Mouse (Mus musculus): Measurements from ENCODE around the gene Trappc11. TPM values are rescaled to one million over a fixed set of nuclear protein-coding genes. Genes with fewer than 3 reads are reported as not detected.

Gene Trappc11
- polyA plus RNA-seq, 1 experiment from 2014 or later: 28.5 TPM

DNA sequence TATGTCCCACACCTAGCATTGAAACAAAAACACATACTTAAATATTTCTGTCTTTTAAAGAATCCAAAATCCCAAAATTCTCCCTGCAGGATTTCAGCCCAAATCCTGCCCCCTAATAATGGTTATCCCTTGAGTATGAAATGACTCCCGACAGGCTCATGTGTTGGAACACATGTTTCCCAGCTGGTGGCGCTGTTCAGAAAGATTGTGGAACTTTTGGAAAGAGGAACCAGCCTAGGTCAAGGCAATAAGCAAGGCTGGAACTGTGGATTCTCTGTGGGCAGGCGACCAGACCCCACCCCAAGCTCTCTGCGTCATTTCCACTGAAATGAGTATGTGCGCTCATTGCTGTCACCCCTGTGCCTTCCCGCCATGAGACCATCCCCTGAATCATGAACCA, 20.3 kb upstream of the Trappc11 start:
- Histone ChIP-seq H3K9ac (ENCODE audit: low read depth, low read length) (no peak overlapping the region), H3K4me2 (ENCODE audit: low read depth, low read length) (no peak overlapping the region), H3K27me3 (replicated peaks; ENCODE audit: control insufficient read depth, insufficient read depth, low read length) (no peaks in the 10 kb centered on the region), H3K27ac (replicated peaks; ENCODE audit: low read depth, low read length) (no peak overlapping the region), H3K9me3 (ENCODE audit: control insufficient read depth, low read length) (no peaks in the 10 kb centered on the region), H3K36me3 (ENCODE audit: control insufficient read depth, insufficient read depth, low read length) (peaks cover 42% of the 10 kb centered on the region), H3K4me3 (ENCODE audit: low read depth, low read length) (no peak overlapping the region), H3K4me1 (ENCODE audit: control insufficient read depth, insufficient read depth, low read length) (no peaks in the 10 kb centered on the region)
- 80% methylated on average over 6 of the region's 6 CpGs for WGBS
- ATAC-seq (ENCODE audit: low read depth) (no peak), DNase-seq (ENCODE audit: low spot score) (no peak)

DNA sequence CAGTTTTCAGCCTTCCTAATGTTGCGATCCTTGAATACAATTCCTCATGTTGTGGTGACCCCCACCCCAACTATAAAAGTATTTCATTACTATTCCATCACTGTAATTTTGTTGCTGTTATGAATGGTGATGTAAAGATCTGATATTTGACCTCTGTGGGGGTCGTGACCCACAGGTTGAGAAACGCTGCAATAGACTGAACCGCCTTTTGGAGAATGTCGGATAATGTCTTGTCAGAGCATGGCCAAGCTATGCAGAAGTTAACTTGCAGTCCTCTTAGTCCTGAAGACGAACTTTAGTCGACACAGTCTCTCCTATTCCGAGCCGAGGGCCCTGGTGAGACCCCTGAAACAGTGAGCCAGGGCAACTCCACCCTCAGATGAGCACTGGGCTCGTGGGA, 13.8 kb upstream of the Trappc11 start:
- no peaks in the 10 kb centered on the region for H3K27me3 ChIP-seq (replicated peaks; ENCODE audit: control insufficient read depth, insufficient read depth, low read length)
- no peak for DNase-seq (ENCODE audit: low spot score)
- H3K4me2 ChIP-seq (ENCODE audit: low read depth, low read length): no peak overlapping the region
- H3K27ac ChIP-seq (replicated peaks; ENCODE audit: low read depth, low read length): no peak overlapping the region
- WGBS: 98% methylated on average over 10 of the region's 10 CpGs
- H3K36me3 ChIP-seq (ENCODE audit: control insufficient read depth, insufficient read depth, low read length): peaks cover 85% of the 10 kb centered on the region
- no peak for ATAC-seq (ENCODE audit: low read depth)
- no peak overlapping the region for H3K4me3 ChIP-seq (ENCODE audit: low read depth, low read length)
- no peak overlapping the region for H3K9ac ChIP-seq (ENCODE audit: low read depth, low read length)
- H3K9me3 ChIP-seq (ENCODE audit: control insufficient read depth, low read length): no peaks in the 10 kb centered on the region
- no peaks in the 10 kb centered on the region for H3K4me1 ChIP-seq (ENCODE audit: control insufficient read depth, insufficient read depth, low read length)

DNA sequence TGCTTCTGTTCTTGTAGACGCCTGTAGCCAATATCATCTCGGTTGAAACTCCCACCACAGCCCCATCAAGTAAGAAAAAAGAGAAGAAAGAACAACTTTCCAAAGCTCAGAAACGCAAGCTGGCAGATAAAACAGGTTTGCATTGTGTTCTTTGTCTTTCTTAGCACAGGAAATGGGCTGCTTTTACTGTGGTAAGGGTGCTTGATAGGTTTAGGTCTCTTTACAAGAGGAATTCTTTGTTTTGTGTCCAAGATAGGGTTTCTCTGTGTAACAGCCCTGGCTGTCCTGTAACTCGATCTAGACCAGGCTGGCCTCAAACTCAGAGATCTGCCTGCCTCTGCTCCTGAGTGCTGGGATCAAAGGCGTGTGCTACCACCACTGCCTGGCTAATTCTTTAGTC, 10.8 kb upstream of the Trappc11 start:
- no peak overlapping the region for H3K27ac ChIP-seq (replicated peaks; ENCODE audit: low read depth, low read length)
- no peaks in the 10 kb centered on the region for H3K9me3 ChIP-seq (ENCODE audit: control insufficient read depth, low read length)
- H3K36me3 ChIP-seq (ENCODE audit: control insufficient read depth, insufficient read depth, low read length): peaks cover 69% of the 10 kb centered on the region
- 86% methylated on average over 5 of the region's 5 CpGs for WGBS
- H3K4me3 ChIP-seq (ENCODE audit: low read depth, low read length): no peak overlapping the region
- no peak for DNase-seq (ENCODE audit: low spot score)
- H3K27me3 ChIP-seq (replicated peaks; ENCODE audit: control insufficient read depth, insufficient read depth, low read length): no peaks in the 10 kb centered on the region
- no peak overlapping the region for H3K9ac ChIP-seq (ENCODE audit: low read depth, low read length)
- no peaks in the 10 kb centered on the region for H3K4me1 ChIP-seq (ENCODE audit: control insufficient read depth, insufficient read depth, low read length)
- ATAC-seq (ENCODE audit: low read depth): no peak
- no peak overlapping the region for H3K4me2 ChIP-seq (ENCODE audit: low read depth, low read length)

DNA sequence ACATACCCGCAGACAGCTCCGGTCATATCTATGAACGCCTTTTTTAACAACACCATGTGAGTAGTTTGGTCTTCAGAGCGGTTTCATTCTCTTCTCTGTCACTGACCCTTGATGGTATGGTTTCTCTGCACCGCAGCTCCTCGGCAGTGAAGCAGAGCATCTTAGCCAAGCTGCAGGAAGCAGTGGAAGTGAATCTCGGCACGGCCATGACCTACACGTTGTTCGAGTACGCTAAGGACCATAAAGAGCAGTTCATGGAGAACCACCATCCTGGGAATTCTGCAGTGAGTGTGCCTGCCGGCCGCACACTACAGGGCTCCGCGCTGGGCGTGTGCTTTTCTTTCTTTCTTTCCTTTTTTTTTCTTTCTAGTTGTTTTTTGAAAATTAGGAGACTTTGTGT, 9.5 kb upstream of the Trappc11 start:
- no peak overlapping the region for H3K27ac ChIP-seq (replicated peaks; ENCODE audit: low read depth, low read length)
- 95% methylated on average over 16 of the region's 16 CpGs for WGBS
- no peaks in the 10 kb centered on the region for H3K27me3 ChIP-seq (replicated peaks; ENCODE audit: control insufficient read depth, insufficient read depth, low read length)
- H3K4me3 ChIP-seq (ENCODE audit: low read depth, low read length): no peak overlapping the region
- DNase-seq (ENCODE audit: low spot score) (no peak), ATAC-seq (ENCODE audit: low read depth) (no peak)
- no peaks in the 10 kb centered on the region for H3K9me3 ChIP-seq (ENCODE audit: control insufficient read depth, low read length)
- no peaks in the 10 kb centered on the region for H3K4me1 ChIP-seq (ENCODE audit: control insufficient read depth, insufficient read depth, low read length)
- H3K36me3 ChIP-seq (ENCODE audit: control insufficient read depth, insufficient read depth, low read length): peaks cover 63% of the 10 kb centered on the region
- no peak overlapping the region for H3K4me2 ChIP-seq (ENCODE audit: low read depth, low read length)
- no peak overlapping the region for H3K9ac ChIP-seq (ENCODE audit: low read depth, low read length)

DNA sequence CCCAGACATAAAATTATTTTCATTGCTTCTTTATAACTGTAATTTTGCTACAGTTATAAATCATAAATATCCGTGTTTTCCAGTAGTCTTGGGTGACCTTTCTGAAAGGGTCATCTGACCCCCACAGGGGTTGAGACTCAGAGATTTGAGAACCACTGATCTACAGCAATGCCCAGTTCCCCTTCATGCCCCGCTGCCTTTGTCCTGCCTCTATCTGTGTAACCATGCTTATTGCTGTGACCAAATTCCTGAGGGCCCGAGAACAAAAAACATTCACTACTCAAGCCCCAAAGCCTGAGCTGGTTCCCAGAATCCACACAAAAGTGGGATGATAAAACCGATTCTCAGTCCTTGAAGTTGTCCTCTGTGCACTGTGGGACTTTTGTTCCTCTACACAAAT, 5.1 kb upstream of the Trappc11 start:
- DNase-seq (ENCODE audit: low spot score) (no peak), ATAC-seq (ENCODE audit: low read depth) (no peak)
- WGBS: 87% methylated on average over 4 of the region's 4 CpGs
- Histone ChIP-seq H3K9me3 (ENCODE audit: control insufficient read depth, low read length) (no peaks in the 10 kb centered on the region), H3K36me3 (ENCODE audit: control insufficient read depth, insufficient read depth, low read length) (peaks cover 32% of the 10 kb centered on the region), H3K27me3 (replicated peaks; ENCODE audit: control insufficient read depth, insufficient read depth, low read length) (no peaks in the 10 kb centered on the region), H3K9ac (ENCODE audit: low read depth, low read length) (no peak overlapping the region), H3K4me1 (ENCODE audit: control insufficient read depth, insufficient read depth, low read length) (peaks cover 9% of the 10 kb centered on the region; the same call in 1 of the 2 replicates), H3K4me2 (ENCODE audit: low read depth, low read length) (no peak overlapping the region), H3K4me3 (ENCODE audit: low read depth, low read length) (no peak overlapping the region), H3K27ac (replicated peaks; ENCODE audit: low read depth, low read length) (no peak overlapping the region)

DNA sequence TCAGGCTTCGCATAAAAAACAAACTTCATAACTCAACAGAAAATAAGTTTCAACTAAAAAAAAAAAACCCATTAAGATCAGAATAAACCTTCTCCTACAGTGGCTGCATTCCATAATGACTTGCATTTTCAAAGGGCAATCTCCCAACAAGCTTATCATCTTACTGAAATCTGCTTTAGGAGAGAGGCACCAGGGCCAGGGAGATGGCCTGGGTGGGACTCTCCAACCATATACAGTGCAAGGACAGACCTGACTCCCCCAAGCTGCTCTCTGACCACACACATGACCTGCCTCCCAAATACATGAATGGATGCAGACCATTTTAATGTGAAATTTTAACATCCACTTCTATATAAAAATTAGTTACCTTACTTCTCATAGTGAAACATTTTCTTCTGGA, 5.2 kb downstream of the Trappc11 start:
- Histone ChIP-seq H3K27me3 (replicated peaks; ENCODE audit: control insufficient read depth, insufficient read depth, low read length) (no peaks in the 10 kb centered on the region), H3K36me3 (ENCODE audit: control insufficient read depth, insufficient read depth, low read length) (peaks cover 61% of the 10 kb centered on the region), H3K4me2 (ENCODE audit: low read depth, low read length) (no peak overlapping the region), H3K27ac (replicated peaks; ENCODE audit: low read depth, low read length) (no peak overlapping the region), H3K4me3 (ENCODE audit: low read depth, low read length) (no peak overlapping the region), H3K9me3 (ENCODE audit: control insufficient read depth, low read length) (no peaks in the 10 kb centered on the region), H3K9ac (ENCODE audit: low read depth, low read length) (no peak overlapping the region), H3K4me1 (ENCODE audit: control insufficient read depth, insufficient read depth, low read length) (peaks cover 10% of the 10 kb centered on the region)
- DNase-seq (ENCODE audit: low spot score): no peak
- 98% methylated on average over 1 of the region's 1 CpGs for WGBS
- ATAC-seq (ENCODE audit: low read depth): no peak

DNA sequence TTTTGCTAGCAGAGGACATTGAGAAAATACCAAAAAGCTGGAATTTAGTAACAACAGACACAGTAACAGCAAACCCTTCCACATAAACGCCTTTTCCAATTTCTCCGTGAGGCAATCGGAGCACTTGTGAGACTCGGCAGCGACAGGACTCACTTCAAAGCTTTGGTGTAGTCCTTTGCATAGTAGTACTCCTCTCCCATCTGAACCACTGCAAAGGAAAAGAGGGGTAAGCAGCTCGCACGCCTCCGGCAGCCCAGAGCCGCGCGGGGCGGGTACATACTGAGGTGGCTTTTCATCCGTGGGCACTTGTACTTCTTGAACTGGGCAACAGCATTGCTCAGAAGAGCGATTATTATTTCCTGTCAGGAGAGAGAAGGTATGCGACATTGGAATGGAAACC, 19.7 kb downstream of the Trappc11 start:
- Histone ChIP-seq H3K9ac (ENCODE audit: low read depth, low read length) (no peak overlapping the region), H3K27ac (replicated peaks; ENCODE audit: low read depth, low read length) (no peak overlapping the region), H3K4me2 (ENCODE audit: low read depth, low read length) (no peak overlapping the region), H3K27me3 (replicated peaks; ENCODE audit: control insufficient read depth, insufficient read depth, low read length) (no peaks in the 10 kb centered on the region), H3K36me3 (ENCODE audit: control insufficient read depth, insufficient read depth, low read length) (peaks cover 86% of the 10 kb centered on the region), H3K4me3 (ENCODE audit: low read depth, low read length) (no peak overlapping the region), H3K9me3 (ENCODE audit: control insufficient read depth, low read length) (no peaks in the 10 kb centered on the region), H3K4me1 (ENCODE audit: control insufficient read depth, insufficient read depth, low read length) (no peaks in the 10 kb centered on the region)
- WGBS: 95% methylated on average over 15 of the region's 15 CpGs
- no peak for ATAC-seq (ENCODE audit: low read depth)
- no peak for DNase-seq (ENCODE audit: low spot score)

DNA sequence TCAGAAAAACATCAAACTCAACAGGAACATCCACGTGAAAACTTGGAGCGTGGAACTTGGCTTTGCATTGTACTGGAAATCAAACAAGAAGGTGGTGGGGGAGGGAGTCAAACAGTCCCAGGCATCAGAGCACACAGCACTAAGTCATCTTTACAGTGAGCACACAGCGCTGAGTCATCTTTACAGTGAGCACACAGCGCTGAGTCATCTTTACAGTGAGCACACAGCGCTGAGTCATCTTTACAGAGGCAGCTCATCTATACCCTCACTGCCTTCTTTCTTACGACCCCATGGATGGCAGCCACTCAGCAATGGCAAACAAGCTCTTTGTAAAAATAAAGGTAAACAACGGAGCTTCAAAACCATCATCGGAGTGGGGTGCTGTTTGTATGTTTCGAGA, 22.3 kb downstream of the Trappc11 start:
- Histone ChIP-seq H3K4me3 (ENCODE audit: low read depth, low read length) (no peak overlapping the region), H3K9ac (ENCODE audit: low read depth, low read length) (no peak overlapping the region), H3K36me3 (ENCODE audit: control insufficient read depth, insufficient read depth, low read length) (peaks cover 85% of the 10 kb centered on the region), H3K9me3 (ENCODE audit: control insufficient read depth, low read length) (no peaks in the 10 kb centered on the region), H3K27ac (replicated peaks; ENCODE audit: low read depth, low read length) (no peak overlapping the region), H3K4me1 (ENCODE audit: control insufficient read depth, insufficient read depth, low read length) (no peaks in the 10 kb centered on the region), H3K4me2 (ENCODE audit: low read depth, low read length) (no peak overlapping the region), H3K27me3 (replicated peaks; ENCODE audit: control insufficient read depth, insufficient read depth, low read length) (no peaks in the 10 kb centered on the region)
- 95% methylated on average over 9 of the region's 9 CpGs for WGBS
- DNase-seq (ENCODE audit: low spot score) (no peak), ATAC-seq (ENCODE audit: low read depth) (no peak)

DNA sequence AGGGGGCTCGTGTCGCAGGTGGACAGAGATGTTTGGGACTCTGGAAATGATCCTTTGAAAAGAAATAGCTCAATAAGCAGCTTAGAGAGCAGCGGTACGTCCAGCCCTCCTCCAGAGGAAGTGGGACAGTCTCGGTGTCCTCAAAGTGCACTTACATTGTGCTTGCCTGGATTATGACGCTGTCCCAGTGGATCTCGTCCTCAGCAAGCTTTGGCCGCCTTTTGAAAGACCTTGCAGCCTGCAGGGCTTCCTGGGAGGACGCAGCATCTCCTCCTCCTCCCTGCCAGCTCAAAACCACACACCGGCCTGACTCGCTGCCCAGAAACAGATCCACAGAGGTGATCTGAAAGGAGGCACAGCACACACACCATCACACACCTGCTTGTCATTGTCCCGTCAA, 27.8 kb downstream of the Trappc11 start:
- ATAC-seq (ENCODE audit: low read depth) (no peak), DNase-seq (ENCODE audit: low spot score) (no peak)
- H3K36me3 ChIP-seq (ENCODE audit: control insufficient read depth, insufficient read depth, low read length): peaks cover 88% of the 10 kb centered on the region
- H3K4me3 ChIP-seq (ENCODE audit: low read depth, low read length): no peak overlapping the region
- no peak overlapping the region for H3K4me2 ChIP-seq (ENCODE audit: low read depth, low read length)
- no peak overlapping the region for H3K27ac ChIP-seq (replicated peaks; ENCODE audit: low read depth, low read length)
- WGBS: 93% methylated on average over 12 of the region's 12 CpGs
- no peak overlapping the region for H3K9ac ChIP-seq (ENCODE audit: low read depth, low read length)
- no peaks in the 10 kb centered on the region for H3K27me3 ChIP-seq (replicated peaks; ENCODE audit: control insufficient read depth, insufficient read depth, low read length)
- H3K4me1 ChIP-seq (ENCODE audit: control insufficient read depth, insufficient read depth, low read length): no peaks in the 10 kb centered on the region
- no peaks in the 10 kb centered on the region for H3K9me3 ChIP-seq (ENCODE audit: control insufficient read depth, low read length)
